Mouse (Mus musculus): ENCODE measurements around the gene 4921517D22Rik.

The 4921517D22Rik gene

GRCm38 (mm10) chr13:59691478-59691877, 2.4 kb downstream of the 4921517D22Rik start:
- no peak for DNase-seq (ENCODE audit: low spot score)

- DNase-seq (ENCODE audit: low spot score) = no peak
Measured at GRCm38 (mm10) chr13:59690576-59690975, 3.3 kb downstream of the 4921517D22Rik start.

GRCm38 (mm10) chr13:59689843-59690242, 4.1 kb downstream of the 4921517D22Rik start:
- DNase-seq (ENCODE audit: low spot score) = no peak

GRCm38 (mm10) chr13:59689313-59689712, 4.6 kb downstream of the 4921517D22Rik start:
- no peak for DNase-seq (ENCODE audit: low spot score)

- peak; percentile 27 for DNase-seq (ENCODE audit: low spot score)
Measured at GRCm38 (mm10) chr13:59688338-59688770, 5.6 kb downstream of the 4921517D22Rik start.

- DNase-seq (ENCODE audit: low spot score) = no peak
Measured at GRCm38 (mm10) chr13:59685236-59685635, 8.7 kb downstream of the 4921517D22Rik start.

- DNase-seq (ENCODE audit: low spot score) = no peak
Measured at GRCm38 (mm10) chr13:59682629-59683028, 11.3 kb downstream of the 4921517D22Rik start.

- DNase-seq (ENCODE audit: low spot score) = no peak
Measured at GRCm38 (mm10) chr13:59679908-59680307, 14.0 kb downstream of the 4921517D22Rik start.

- no peak for DNase-seq (ENCODE audit: low spot score)
Measured at GRCm38 (mm10) chr13:59679306-59679705, 14.6 kb downstream of the 4921517D22Rik start.

GRCm38 (mm10) chr13:59676316-59677229, 17.3 kb downstream of the 4921517D22Rik start:
- DNase-seq (ENCODE audit: low spot score) = no peak

GRCm38 (mm10) chr13:59675151-59676011, 18.5 kb downstream of the 4921517D22Rik start, which contains the start of gene Golm1:
Gene Golm1, minus strand, starts transcription at chr13:59675811.
- DNase-seq (ENCODE audit: low spot score) = peak; percentile 37

GRCm38 (mm10) chr13:59674761-59675150, 19.2 kb downstream of the 4921517D22Rik start:
- DNase-seq (ENCODE audit: low spot score) = no peak

- DNase-seq (ENCODE audit: low spot score) = no peak
Measured at GRCm38 (mm10) chr13:59674215-59674614, 19.7 kb downstream of the 4921517D22Rik start.

GRCm38 (mm10) chr13:59673597-59673996, 20.3 kb downstream of the 4921517D22Rik start:
- no peak for DNase-seq (ENCODE audit: low spot score)

GRCm38 (mm10) chr13:59672248-59672647, 21.7 kb downstream of the 4921517D22Rik start:
- peak; percentile 63 for DNase-seq (ENCODE audit: low spot score)

- no peak for DNase-seq (ENCODE audit: low spot score)
Measured at GRCm38 (mm10) chr13:59671521-59671920, 22.4 kb downstream of the 4921517D22Rik start.

- no peak for DNase-seq (ENCODE audit: low spot score)
Measured at GRCm38 (mm10) chr13:59669946-59670345, 24.0 kb downstream of the 4921517D22Rik start.

GRCm38 (mm10) chr13:59668501-59669093, 25.3 kb downstream of the 4921517D22Rik start:
- peak; percentile 75 for DNase-seq (ENCODE audit: low spot score)

- no peak for DNase-seq (ENCODE audit: low spot score)
Measured at GRCm38 (mm10) chr13:59667763-59668162, 26.1 kb downstream of the 4921517D22Rik start.

- DNase-seq (ENCODE audit: low spot score) = no peak
Measured at GRCm38 (mm10) chr13:59663939-59664712, 29.8 kb downstream of the 4921517D22Rik start.

GRCm38 (mm10) chr13:59661966-59662365, 31.9 kb downstream of the 4921517D22Rik start:
- DNase-seq (ENCODE audit: low spot score) = no peak
